Mouse (Mus musculus): Measurements from ENCODE around the gene C2cd5. TPM values are rescaled to one million over a fixed set of nuclear protein-coding genes. Genes with fewer than 3 reads are reported as not detected.
A peak's percentile ranks its signal among the peaks of the same experiment; 100 is the strongest.

C2cd5 gene
- 26.5 and 36.7 TPM in 2 replicates for total RNA-seq (2012; rRNA removed)

GRCm38 (mm10) chr6:143099681-143100382 is at the start of gene C2cd5:
Gene C2cd5, minus strand, starts transcription at chr6:143100141.
- TF ChIP-seq ZC3H11A (IDR thresholded peaks at IDR 0.05; ENCODE audit: borderline replicate concordance, low read depth, low read length) (no peak), CHD2 (IDR thresholded peaks at IDR 0.05; ENCODE audit: low read depth, low read length) (no peak), HCFC1 (IDR thresholded peaks at IDR 0.05; ENCODE audit: borderline replicate concordance, insufficient read depth, low read length) (peak; percentile 82), ZNF384 (IDR thresholded peaks at IDR 0.05; ENCODE audit: low read depth, low read length) (0 out of 2 replicates have a peak, but pooled peaks have one; percentile 43), MAFK (IDR thresholded peaks at IDR 0.05; ENCODE audit: insufficient read depth, low read depth, low read length) (no peak)
- Histone ChIP-seq H3K9ac (ENCODE audit: insufficient read depth, low read depth, low read length, poor library complexity, severe bottlenecking) (peak within 1 kb of the TSS; percentile 85), H3K4me1 (ENCODE audit: control insufficient read depth in 2 of 2, insufficient read depth in 2 of 2, low read length in 2 of 2, poor library complexity in 1 of 2) (peaks cover 0 to 7% of the 10 kb centered on the region in 2 experiments; a peak in 1 of 4 replicates), H3K27ac (ENCODE audit: insufficient read depth, low read depth, low read length, poor library complexity, severe bottlenecking) (peak within 1 kb of the TSS; percentile 84), H3K4me3 (ENCODE audit: insufficient read depth in 1 of 2, low read depth in 1 of 2, low read length in 2 of 2, poor library complexity in 1 of 2, severe bottlenecking in 1 of 2) (peak within 1 kb of the TSS; percentile 78 to 95), H3K36me3 (ENCODE audit: control insufficient read depth, insufficient read depth, low read length, poor library complexity, severe bottlenecking) (no peaks in the 10 kb centered on the region; the same call in 1 of the 2 replicates), H3K9me3 (ENCODE audit: control insufficient read depth, insufficient read depth, low read depth, low read length) (no peaks in the 10 kb centered on the region)
- DNase-seq (ENCODE audit: low read depth, low spot score): peak; percentile 95
- in situ Hi-C loops (cut with MboI; ENCODE audit: low sequenced_read_pairs in 2 of 2, unreplicated experiment in 2 of 2): no loop called here

- Histone ChIP-seq H3K27ac (ENCODE audit: insufficient read depth, low read depth, low read length, poor library complexity, severe bottlenecking) (peak overlapping the region; percentile 83), H3K9ac (ENCODE audit: insufficient read depth, low read depth, low read length, poor library complexity, severe bottlenecking) (no peak overlapping the region), H3K4me3 (ENCODE audit: insufficient read depth in 1 of 2, low read depth in 1 of 2, low read length in 2 of 2, poor library complexity in 1 of 2, severe bottlenecking in 1 of 2) (no peak overlapping the region), H3K36me3 (ENCODE audit: control insufficient read depth, insufficient read depth, low read length, poor library complexity, severe bottlenecking) (peaks cover 4% of the 10 kb centered on the region; the same call in 1 of the 2 replicates), H3K4me1 (ENCODE audit: control insufficient read depth in 2 of 2, insufficient read depth in 2 of 2, low read length in 2 of 2, poor library complexity in 1 of 2) (peaks cover 19 to 26% of the 10 kb centered on the region in 2 experiments), H3K9me3 (ENCODE audit: control insufficient read depth, insufficient read depth, low read depth, low read length) (no peaks in the 10 kb centered on the region)
- no peak for DNase-seq (ENCODE audit: low read depth, low spot score)
- in situ Hi-C loops (cut with MboI; ENCODE audit: low sequenced_read_pairs in 2 of 2, unreplicated experiment in 2 of 2): no loop called here
- TF ChIP-seq ZNF384 (IDR thresholded peaks at IDR 0.05; ENCODE audit: low read depth, low read length): no peak
- no peak for TF ChIP-seq HCFC1 (IDR thresholded peaks at IDR 0.05; ENCODE audit: borderline replicate concordance, insufficient read depth, low read length)
- no peak for TF ChIP-seq ZC3H11A (IDR thresholded peaks at IDR 0.05; ENCODE audit: borderline replicate concordance, low read depth, low read length)
- TF ChIP-seq MAFK (IDR thresholded peaks at IDR 0.05; ENCODE audit: insufficient read depth, low read depth, low read length): no peak
- no peak for TF ChIP-seq CHD2 (IDR thresholded peaks at IDR 0.05; ENCODE audit: low read depth, low read length)
Observed at GRCm38 (mm10) chr6:143148868-143149267, 48.9 kb upstream of the C2cd5 start.

- in situ Hi-C loops (cut with MboI; ENCODE audit: low sequenced_read_pairs in 2 of 2, unreplicated experiment in 2 of 2): no loop called here
- DNase-seq (ENCODE audit: low read depth, low spot score): no peak
- Histone ChIP-seq H3K27ac (ENCODE audit: insufficient read depth, low read depth, low read length, poor library complexity, severe bottlenecking) (peak overlapping the region; percentile 76; the same call in 1 of the 2 replicates), H3K4me3 (ENCODE audit: insufficient read depth in 1 of 2, low read depth in 1 of 2, low read length in 2 of 2, poor library complexity in 1 of 2, severe bottlenecking in 1 of 2) (peak overlapping the region in 1 of 2 experiments; percentile 37; a peak in 2 of 4 replicates), H3K4me1 (ENCODE audit: control insufficient read depth in 2 of 2, insufficient read depth in 2 of 2, low read length in 2 of 2, poor library complexity in 1 of 2) (peaks cover 19 to 25% of the 10 kb centered on the region in 2 experiments), H3K9me3 (ENCODE audit: control insufficient read depth, insufficient read depth, low read depth, low read length) (no peaks in the 10 kb centered on the region), H3K9ac (ENCODE audit: insufficient read depth, low read depth, low read length, poor library complexity, severe bottlenecking) (peak overlapping the region; percentile 44; the same call in 1 of the 2 replicates), H3K36me3 (ENCODE audit: control insufficient read depth, insufficient read depth, low read length, poor library complexity, severe bottlenecking) (peaks cover 4% of the 10 kb centered on the region; the same call in 1 of the 2 replicates)
- TF ChIP-seq ZC3H11A (IDR thresholded peaks at IDR 0.05; ENCODE audit: borderline replicate concordance, low read depth, low read length) (no peak), MAFK (IDR thresholded peaks at IDR 0.05; ENCODE audit: insufficient read depth, low read depth, low read length) (no peak), CHD2 (IDR thresholded peaks at IDR 0.05; ENCODE audit: low read depth, low read length) (no peak), ZNF384 (IDR thresholded peaks at IDR 0.05; ENCODE audit: low read depth, low read length) (no peak), HCFC1 (IDR thresholded peaks at IDR 0.05; ENCODE audit: borderline replicate concordance, insufficient read depth, low read length) (no peak)
Observed at GRCm38 (mm10) chr6:143146756-143147155, 46.8 kb upstream of the C2cd5 start.

- Histone ChIP-seq H3K9ac (ENCODE audit: insufficient read depth, low read depth, low read length, poor library complexity, severe bottlenecking) (no peak overlapping the region), H3K9me3 (ENCODE audit: control insufficient read depth, insufficient read depth, low read depth, low read length) (no peaks in the 10 kb centered on the region), H3K27ac (ENCODE audit: insufficient read depth, low read depth, low read length, poor library complexity, severe bottlenecking) (no peak overlapping the region; the same call in 1 of the 2 replicates), H3K36me3 (ENCODE audit: control insufficient read depth, insufficient read depth, low read length, poor library complexity, severe bottlenecking) (peaks cover 4% of the 10 kb centered on the region; the same call in 1 of the 2 replicates), H3K4me1 (ENCODE audit: control insufficient read depth in 2 of 2, insufficient read depth in 2 of 2, low read length in 2 of 2, poor library complexity in 1 of 2) (peaks cover 19 to 32% of the 10 kb centered on the region in 2 experiments), H3K4me3 (ENCODE audit: insufficient read depth in 1 of 2, low read depth in 1 of 2, low read length in 2 of 2, poor library complexity in 1 of 2, severe bottlenecking in 1 of 2) (no peak overlapping the region)
- TF ChIP-seq ZC3H11A (IDR thresholded peaks at IDR 0.05; ENCODE audit: borderline replicate concordance, low read depth, low read length) (no peak), HCFC1 (IDR thresholded peaks at IDR 0.05; ENCODE audit: borderline replicate concordance, insufficient read depth, low read length) (no peak), ZNF384 (IDR thresholded peaks at IDR 0.05; ENCODE audit: low read depth, low read length) (no peak), CHD2 (IDR thresholded peaks at IDR 0.05; ENCODE audit: low read depth, low read length) (no peak), MAFK (IDR thresholded peaks at IDR 0.05; ENCODE audit: insufficient read depth, low read depth, low read length) (no peak)
- in situ Hi-C loops (cut with MboI; ENCODE audit: low sequenced_read_pairs in 2 of 2, unreplicated experiment in 2 of 2): no loop called here
- DNase-seq (ENCODE audit: low read depth, low spot score): no peak
Observed at GRCm38 (mm10) chr6:143145051-143145450, 45.1 kb upstream of the C2cd5 start.

Measured in ES-E14 (cell line).